Mouse (Mus musculus) stomach, embryonic 15.5 days (tissue): ENCODE data around the gene 2310009B15Rik. TPM values are rescaled to one million over a fixed set of nuclear protein-coding genes. Genes with fewer than 3 reads are reported as not detected.

Source experiments
- ATAC-seq: fragments of 200-750 bp; cut with Nextera tagmentation; 2 replicates; pipeline ENCODE4 v1.8.0; 2017; ENCODE audit warnings: low read depth, moderate number of reproducible peaks, moderate TSS enrichment; ENCODE audit not compliant: insufficient read depth, low FRiP score
- H3K27ac ChIP-seq: fragments of 300-500 bp; sonication (generic); 2 replicates; pipeline ENCODE4 v1.5.1; 2015; ENCODE audit warnings: mild to moderate bottlenecking, inconsistent platforms
- H3K27me3 ChIP-seq: fragments of 300-500 bp; sonication (generic); replicated peaks from 2 replicates; pipeline ENCODE4 v1.6.1; 2015; ENCODE audit warnings: inconsistent platforms
- H3K36me3 ChIP-seq: fragments of 300-500 bp; sonication (generic); 2 replicates; pipeline ENCODE4 v1.6.1; 2015; ENCODE audit warnings: inconsistent platforms
- H3K4me1 ChIP-seq: fragments of 300-500 bp; sonication (generic); 2 replicates; pipeline ENCODE4 v1.6.1; 2015; ENCODE audit warnings: inconsistent platforms
- H3K4me2 ChIP-seq: fragments of 300-500 bp; sonication (generic); 2 replicates; pipeline ENCODE4 v1.6.1; 2015; ENCODE audit warnings: mild to moderate bottlenecking, inconsistent platforms
- H3K4me3 ChIP-seq: fragments of 300-500 bp; sonication (generic); replicated peaks from 2 replicates; pipeline ENCODE4 v1.5.1; 2015; ENCODE audit warnings: inconsistent platforms
- H3K9ac ChIP-seq: fragments of 300-500 bp; sonication (generic); 2 replicates; pipeline ENCODE4 v1.6.1; 2015; ENCODE audit warnings: inconsistent platforms
- H3K9me3 ChIP-seq: fragments of 300-500 bp; sonication (generic); 2 replicates; pipeline ENCODE4 v1.6.1; 2016; ENCODE audit warnings: inconsistent platforms
- WGBS: fragments of 180-500 bp; shearing (Covaris S2); methylation state at CpG from one replicate; pipeline ENCODE4 v1.1.7; 2015; 5-methylcytosine and 5-hydroxymethylcytosine counted together
- polyA plus RNA-seq: library from polyadenylated mRNA; unstranded; fragments of >200 nt; fragmentation: Nextera tagmentation; extraction: Ambion mirVana; gene quantifications from 2 replicates; pipeline ENCODE4 v1.2.1, GENCODE M21; 2015

Gene 2310009B15Rik
- polyA plus RNA-seq, 1 experiment from 2014 or later = 40.0 TPM

- no peaks in the 10 kb centered on the region for H3K9me3 ChIP-seq
- no peak overlapping the region for H3K27ac ChIP-seq
- H3K4me3 ChIP-seq = peak overlapping the region; percentile 33
- H3K9ac ChIP-seq = no peak overlapping the region
- H3K4me2 ChIP-seq = peak overlapping the region; percentile 61
- H3K4me1 ChIP-seq = peaks cover 17% of the 10 kb centered on the region
- 2% methylated on average over 54 of the region's 54 CpGs for WGBS
- no peak for ATAC-seq
- peaks cover 73% of the 10 kb centered on the region for H3K27me3 ChIP-seq
- H3K36me3 ChIP-seq = no peaks in the 10 kb centered on the region
Observed at GRCm38 (mm10) chr1:138841306-138842095, 15.2 kb downstream of the 2310009B15Rik start.

- Histone ChIP-seq H3K36me3 (no peaks in the 10 kb centered on the region), H3K4me1 (peaks cover 17% of the 10 kb centered on the region), H3K9ac (no peak overlapping the region), H3K4me3 (peak overlapping the region; percentile 33; the same call in 1 of the 2 replicates), H3K4me2 (peak overlapping the region; percentile 61; the same call in 1 of the 2 replicates), H3K27me3 (peaks cover 73% of the 10 kb centered on the region), H3K9me3 (no peaks in the 10 kb centered on the region), H3K27ac (no peak overlapping the region)
- WGBS = 11% methylated on average over 25 of the region's 25 CpGs
- ATAC-seq = no peak
Observed at GRCm38 (mm10) chr1:138840440-138841305, 16.0 kb downstream of the 2310009B15Rik start.

GRCm38 (mm10) chr1:138839809-138840430 lies 16.7 kb downstream of the 2310009B15Rik start:
- H3K36me3 ChIP-seq = no peaks in the 10 kb centered on the region
- no peak overlapping the region for H3K4me2 ChIP-seq
- H3K9me3 ChIP-seq = no peaks in the 10 kb centered on the region
- H3K27ac ChIP-seq = no peak overlapping the region
- H3K4me1 ChIP-seq = peaks cover 17% of the 10 kb centered on the region
- H3K9ac ChIP-seq = no peak overlapping the region
- peaks cover 68% of the 10 kb centered on the region for H3K27me3 ChIP-seq
- H3K4me3 ChIP-seq = no peak overlapping the region
- no peak for ATAC-seq
- 7% methylated on average over 16 of the region's 16 CpGs for WGBS

GRCm38 (mm10) chr1:138839291-138839690 lies 17.4 kb downstream of the 2310009B15Rik start:
- Histone ChIP-seq H3K36me3 (no peaks in the 10 kb centered on the region), H3K9me3 (no peaks in the 10 kb centered on the region), H3K9ac (no peak overlapping the region), H3K4me1 (peaks cover 17% of the 10 kb centered on the region), H3K4me2 (no peak overlapping the region), H3K4me3 (no peak overlapping the region), H3K27me3 (peaks cover 65% of the 10 kb centered on the region), H3K27ac (no peak overlapping the region)
- 20% methylated on average over 2 of the region's 2 CpGs for WGBS
- ATAC-seq = no peak

GRCm38 (mm10) chr1:138837786-138838743 lies 18.6 kb downstream of the 2310009B15Rik start:
- Histone ChIP-seq H3K4me2 (peak overlapping the region; percentile 39), H3K36me3 (no peaks in the 10 kb centered on the region), H3K27ac (no peak overlapping the region), H3K9me3 (no peaks in the 10 kb centered on the region), H3K4me1 (peaks cover 8% of the 10 kb centered on the region), H3K9ac (no peak overlapping the region), H3K27me3 (peaks cover 57% of the 10 kb centered on the region), H3K4me3 (peak overlapping the region; percentile 16)
- WGBS = 13% methylated on average over 27 of the region's 27 CpGs
- ATAC-seq = no peak

- Histone ChIP-seq H3K4me3 (no peak overlapping the region), H3K4me1 (no peaks in the 10 kb centered on the region), H3K27ac (no peak overlapping the region), H3K4me2 (no peak overlapping the region), H3K9ac (no peak overlapping the region), H3K9me3 (no peaks in the 10 kb centered on the region), H3K36me3 (no peaks in the 10 kb centered on the region), H3K27me3 (peaks cover 67% of the 10 kb centered on the region)
- ATAC-seq = no peak
- 2% methylated on average over 3 of the region's 3 CpGs for WGBS
Observed at GRCm38 (mm10) chr1:138835355-138835900, 21.2 kb downstream of the 2310009B15Rik start.

GRCm38 (mm10) chr1:138831309-138831708 lies 25.3 kb downstream of the 2310009B15Rik start:
- Histone ChIP-seq H3K27me3 (peaks cover 29% of the 10 kb centered on the region), H3K4me1 (no peaks in the 10 kb centered on the region), H3K36me3 (no peaks in the 10 kb centered on the region), H3K4me3 (peak overlapping the region; percentile 36), H3K4me2 (peak overlapping the region; percentile 55), H3K9me3 (no peaks in the 10 kb centered on the region), H3K27ac (no peak overlapping the region), H3K9ac (no peak overlapping the region)
- WGBS = 2% methylated on average over 16 of the region's 16 CpGs
- no peak for ATAC-seq

GRCm38 (mm10) chr1:138826841-138827240 lies 29.8 kb downstream of the 2310009B15Rik start:
- H3K36me3 ChIP-seq = no peaks in the 10 kb centered on the region
- peaks cover under 1% of the 10 kb centered on the region for H3K27me3 ChIP-seq
- no peak overlapping the region for H3K4me2 ChIP-seq
- H3K9ac ChIP-seq = no peak overlapping the region
- no peak for ATAC-seq
- H3K27ac ChIP-seq = no peak overlapping the region
- no peak overlapping the region for H3K4me3 ChIP-seq
- no peaks in the 10 kb centered on the region for H3K9me3 ChIP-seq
- no peaks in the 10 kb centered on the region for H3K4me1 ChIP-seq
- WGBS = 64% methylated on average over 6 of the region's 6 CpGs

- no peaks in the 10 kb centered on the region for H3K36me3 ChIP-seq
- no peak overlapping the region for H3K27ac ChIP-seq
- H3K9ac ChIP-seq = no peak overlapping the region
- H3K27me3 ChIP-seq = no peaks in the 10 kb centered on the region
- H3K9me3 ChIP-seq = no peaks in the 10 kb centered on the region
- H3K4me2 ChIP-seq = no peak overlapping the region
- no peaks in the 10 kb centered on the region for H3K4me1 ChIP-seq
- H3K4me3 ChIP-seq = no peak overlapping the region
- 95% methylated on average over 1 of the region's 1 CpGs for WGBS
- no peak for ATAC-seq
Observed at GRCm38 (mm10) chr1:138822985-138823322, 33.7 kb downstream of the 2310009B15Rik start.

- Histone ChIP-seq H3K9ac (no peak overlapping the region), H3K4me3 (no peak overlapping the region), H3K9me3 (no peaks in the 10 kb centered on the region), H3K4me2 (no peak overlapping the region), H3K27me3 (no peaks in the 10 kb centered on the region), H3K4me1 (no peaks in the 10 kb centered on the region), H3K36me3 (no peaks in the 10 kb centered on the region), H3K27ac (no peak overlapping the region)
- 88% methylated on average over 7 of the region's 7 CpGs for WGBS
- no peak for ATAC-seq
Observed at GRCm38 (mm10) chr1:138822255-138822984, 34.2 kb downstream of the 2310009B15Rik start.
